Mouse (Mus musculus) lung, postnatal 25 days (tissue): ENCODE results near the gene Pes1.
"Not testable (repeated sequence)": the region's sequence is repeated elsewhere in the genome, so short reads cannot be mapped to it uniquely, and the experiment has no call there.

ENCODE experiments used
- DNase-seq: peaks from one replicate; pipeline ENCODE4 v3.0.0; 2022; ENCODE audit warnings: low spot score

The Pes1 gene

GRCm38 (mm10) chr11:3963610-3964415 lies at the start of gene Pes1:
Gene Pes1 (plus strand): TSS chr11:3963975.
- DNase-seq: peak; percentile 84

- DNase-seq: peak; percentile 81
Measured at GRCm38 (mm10) chr11:3914109-3914840, 49.5 kb upstream of the Pes1 start, which contains the start of gene Slc35e4. Gene Slc35e4 (minus strand): TSS chr11:3914664.

- no peak for DNase-seq
Measured at GRCm38 (mm10) chr11:3918738-3919137, 45.0 kb upstream of the Pes1 start.

GRCm38 (mm10) chr11:3920476-3920875 lies 43.3 kb upstream of the Pes1 start:
- no peak for DNase-seq

- peak; percentile 48 for DNase-seq
Measured at GRCm38 (mm10) chr11:3921281-3921850, 42.4 kb upstream of the Pes1 start.

GRCm38 (mm10) chr11:3922115-3922514 lies 41.7 kb upstream of the Pes1 start:
- no peak for DNase-seq

GRCm38 (mm10) chr11:3922731-3923130 lies 41.0 kb upstream of the Pes1 start:
- DNase-seq: no peak

GRCm38 (mm10) chr11:3925916-3926315 lies 37.9 kb upstream of the Pes1 start:
- DNase-seq: no peak

GRCm38 (mm10) chr11:3930019-3930418 lies 33.8 kb upstream of the Pes1 start:
- DNase-seq: peak; percentile 64

- no peak for DNase-seq
Measured at GRCm38 (mm10) chr11:3930931-3931330, 32.8 kb upstream of the Pes1 start.

GRCm38 (mm10) chr11:3931511-3932211 lies 32.1 kb upstream of the Pes1 start, which contains the start of gene Tcn2:
Gene Tcn2 (minus strand): TSS chr11:3932159.
- DNase-seq: peak; percentile 94

- DNase-seq: no peak
Measured at GRCm38 (mm10) chr11:3933756-3934285, 30.0 kb upstream of the Pes1 start.

GRCm38 (mm10) chr11:3935135-3935534 lies 28.6 kb upstream of the Pes1 start:
- DNase-seq: no peak

- DNase-seq: no peak
Measured at GRCm38 (mm10) chr11:3936318-3936717, 27.5 kb upstream of the Pes1 start.

- no peak for DNase-seq
Measured at GRCm38 (mm10) chr11:3937321-3937874, 26.4 kb upstream of the Pes1 start.

- DNase-seq: no peak
Measured at GRCm38 (mm10) chr11:3941371-3941770, 22.4 kb upstream of the Pes1 start.

- DNase-seq: no peak
Measured at GRCm38 (mm10) chr11:3946386-3946785, 17.4 kb upstream of the Pes1 start.

GRCm38 (mm10) chr11:3954876-3955275 lies 8.9 kb upstream of the Pes1 start:
- DNase-seq: not testable (repeated sequence)

- DNase-seq: not testable (repeated sequence)
Measured at GRCm38 (mm10) chr11:3955371-3955770, 8.4 kb upstream of the Pes1 start.

GRCm38 (mm10) chr11:3960901-3961300 lies 2.9 kb upstream of the Pes1 start:
- no peak for DNase-seq

GRCm38 (mm10) chr11:3961761-3962160 lies 2.0 kb upstream of the Pes1 start:
- no peak for DNase-seq

- peak; percentile 10 for DNase-seq
Measured at GRCm38 (mm10) chr11:3963155-3963554, 620 bp upstream of the Pes1 start.
